Mouse (Mus musculus): Measurements from ENCODE around the gene Trim25. TPM values are rescaled to one million over a fixed set of nuclear protein-coding genes. Genes with fewer than 3 reads are reported as not detected.
"Not testable (repeated sequence)": the region's sequence is repeated elsewhere in the genome, so short reads cannot be mapped to it uniquely, and the experiment has no call there.

Gene Trim25
- total RNA-seq, 4 experiments from 2014 or later, result 3.3 to 7.3 (median 4.7) TPM

DNA sequence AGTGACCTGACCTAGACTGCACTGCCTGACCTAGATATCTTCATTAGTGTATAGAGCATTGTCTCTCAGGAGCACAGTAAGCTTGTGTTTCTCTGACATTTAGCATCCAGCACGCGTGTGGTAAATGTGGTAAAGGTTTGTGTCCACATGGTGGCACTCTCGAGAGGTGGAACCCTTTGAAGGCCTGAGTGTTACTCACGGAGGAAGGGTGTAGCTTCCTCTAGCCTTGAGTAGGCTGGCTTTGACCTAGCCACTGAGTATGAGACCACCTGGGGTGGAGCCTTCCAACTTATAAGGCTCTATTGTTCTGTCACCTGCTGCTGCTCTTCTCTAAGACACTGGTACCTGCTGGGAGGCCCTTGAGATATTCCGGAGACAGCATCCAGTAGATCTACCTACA lies 5.6 kb upstream of the Trim25 start:
- peak in 1 of 2 experiments; percentile 30 for DNase-seq (ENCODE audit: low spot score in 2 of 2)

DNA sequence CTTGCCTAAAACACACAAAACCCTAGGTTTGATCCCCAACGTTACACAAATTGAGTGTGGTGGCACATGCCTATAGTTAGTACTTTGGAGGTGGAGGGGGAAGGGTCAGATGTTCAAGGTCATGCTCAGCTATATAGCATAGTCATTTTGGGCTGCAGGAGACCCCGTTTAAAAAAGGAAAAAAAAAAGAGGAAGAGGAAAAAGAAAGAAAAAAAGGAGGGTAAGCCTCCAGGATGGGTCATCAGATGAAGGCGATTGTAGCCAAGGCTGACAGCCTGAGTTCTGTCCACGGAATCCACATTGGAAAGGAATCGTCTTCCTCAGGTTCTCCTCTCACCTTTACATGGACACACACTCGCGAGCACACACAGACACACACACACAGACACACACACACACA lies 4.7 kb upstream of the Trim25 start:
- no peak for DNase-seq (ENCODE audit: low spot score in 2 of 2)

DNA sequence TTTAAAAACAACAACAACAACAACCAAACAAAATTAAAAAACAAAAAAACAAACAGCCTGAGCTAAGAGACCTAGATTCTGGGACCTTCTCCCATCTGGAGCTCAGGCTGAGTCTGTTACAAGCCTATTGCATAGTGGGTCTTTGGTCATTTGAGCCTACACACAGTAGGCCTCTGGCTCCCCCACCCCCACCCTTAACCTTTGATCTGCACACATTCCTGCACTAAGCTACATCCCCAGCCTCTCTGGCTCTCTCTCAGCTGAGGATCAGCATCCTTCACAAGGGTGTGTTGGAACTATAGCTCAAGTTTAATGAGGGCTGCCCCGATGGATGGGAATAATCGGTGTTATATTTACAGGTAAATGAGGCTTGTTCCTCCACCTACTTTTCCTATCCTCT lies 3.6 kb upstream of the Trim25 start:
- DNase-seq (ENCODE audit: low spot score in 2 of 2), result no peak

DNA sequence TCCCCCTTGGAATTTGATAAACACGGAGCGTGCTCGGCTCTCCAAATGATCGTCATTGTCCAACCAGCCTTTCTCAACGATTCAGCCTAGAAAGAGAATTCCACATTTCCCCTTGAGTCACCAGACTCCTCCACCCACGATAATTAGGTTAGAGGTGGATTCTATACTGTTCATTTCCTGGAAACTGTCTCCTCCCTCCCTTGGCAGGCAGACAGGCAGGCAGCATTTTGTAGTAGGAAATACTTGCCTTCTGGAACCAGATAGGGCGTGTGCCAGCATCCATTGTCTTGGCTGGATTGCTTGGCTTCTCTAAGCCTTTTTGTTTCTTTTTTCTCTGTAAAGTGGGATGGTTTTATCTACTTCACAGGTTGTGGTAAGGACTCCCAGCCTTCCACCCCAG lies 2.7 kb upstream of the Trim25 start:
- DNase-seq (ENCODE audit: low spot score in 2 of 2), result no peak

DNA sequence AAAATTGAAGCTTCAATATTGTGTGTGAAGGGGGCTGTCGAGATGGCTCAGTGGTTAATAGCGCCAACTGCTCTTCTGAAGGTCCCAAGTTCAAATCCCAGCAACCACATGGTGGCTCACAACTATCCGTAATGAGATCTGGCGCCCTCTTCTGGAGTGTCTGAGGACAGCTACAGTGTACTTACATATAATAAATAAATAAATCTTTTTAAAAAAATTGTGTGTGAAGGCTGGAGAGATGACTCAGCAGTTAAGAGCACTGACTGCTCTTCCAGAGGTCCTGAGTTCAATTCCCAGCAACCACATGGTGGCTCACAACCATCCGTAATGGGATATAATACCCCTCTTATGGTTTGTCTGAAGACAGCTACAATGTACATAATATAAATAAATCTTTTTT lies 1.8 kb upstream of the Trim25 start:
- not testable (repeated sequence) for DNase-seq (ENCODE audit: low spot score in 2 of 2)

DNA sequence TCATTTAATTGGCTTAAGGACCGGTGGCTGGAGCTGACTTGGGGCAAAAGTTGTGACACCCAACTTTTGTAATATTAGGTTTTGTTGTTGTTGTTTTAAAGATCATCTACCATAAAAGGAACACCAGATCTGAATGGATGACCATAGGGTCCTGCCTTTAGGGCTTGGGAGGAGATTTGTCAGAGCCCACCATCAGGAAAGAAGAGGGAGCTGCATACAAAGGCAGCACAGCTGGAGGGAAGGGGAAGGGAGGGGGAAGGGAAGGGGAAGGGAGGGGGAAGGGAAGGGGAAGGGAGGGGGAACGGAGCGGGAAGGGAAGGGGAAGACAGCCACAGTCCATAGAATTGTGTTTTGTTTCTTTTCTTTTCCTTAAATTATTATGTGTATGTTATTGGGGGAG lies 770 bp upstream of the Trim25 start:
- DNase-seq (ENCODE audit: low spot score in 2 of 2), result no peak

DNA sequence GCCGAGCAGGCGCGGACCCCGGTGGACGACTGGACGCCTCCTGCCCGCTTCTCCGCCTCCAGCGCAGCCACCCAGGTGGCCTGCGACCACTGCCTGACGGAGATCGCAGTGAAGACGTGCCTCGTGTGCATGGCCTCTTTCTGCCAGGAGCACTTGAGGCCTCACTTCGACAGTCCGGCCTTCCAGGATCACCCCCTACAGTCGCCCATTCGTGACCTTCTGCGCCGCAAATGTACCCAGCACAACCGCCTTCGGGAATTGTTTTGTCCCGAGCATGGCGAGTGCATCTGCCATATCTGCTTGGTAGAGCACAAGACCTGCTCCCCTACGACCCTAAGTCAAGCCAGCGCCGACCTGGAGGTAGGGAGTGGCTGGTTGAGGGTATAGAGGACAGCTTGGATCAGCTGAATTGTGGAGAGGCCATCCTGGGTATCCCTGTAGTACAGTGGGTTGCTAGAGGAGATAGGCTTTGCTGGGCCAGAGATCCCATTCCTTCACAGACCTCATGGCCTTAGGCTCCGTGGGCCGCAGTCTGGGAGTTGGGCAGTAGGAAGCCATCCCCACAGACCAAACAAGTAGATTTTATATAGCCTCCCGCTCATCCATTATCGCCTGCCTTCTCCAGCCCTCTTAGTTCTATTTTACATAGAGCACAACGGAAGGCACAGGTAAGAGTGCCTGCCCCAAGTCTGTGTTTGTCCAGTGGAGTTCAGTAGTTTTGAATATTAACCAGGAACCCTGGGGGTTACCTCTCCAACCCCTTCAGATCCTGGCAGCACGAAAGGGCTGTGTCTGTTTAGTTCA lies 749 bp downstream of the Trim25 start:
- no peak for DNase-seq (ENCODE audit: low spot score in 2 of 2)

DNA sequence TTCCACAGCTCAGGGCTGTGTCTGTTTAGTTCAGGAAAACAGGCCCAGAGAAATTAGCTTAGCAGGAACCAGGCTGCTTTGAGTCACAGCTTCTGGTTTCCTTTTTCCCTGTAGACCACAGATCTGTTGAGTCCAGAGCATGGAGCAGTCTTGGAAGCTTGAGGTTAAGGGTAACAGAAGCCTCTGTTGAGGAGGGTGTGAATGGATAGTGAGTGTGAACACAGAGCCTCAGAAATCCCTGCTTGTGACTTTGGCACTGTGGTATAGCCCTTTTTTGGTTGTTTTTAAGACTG lies 1.3 kb downstream of the Trim25 start:
- DNase-seq (ENCODE audit: low spot score in 2 of 2), result no peak

DNA sequence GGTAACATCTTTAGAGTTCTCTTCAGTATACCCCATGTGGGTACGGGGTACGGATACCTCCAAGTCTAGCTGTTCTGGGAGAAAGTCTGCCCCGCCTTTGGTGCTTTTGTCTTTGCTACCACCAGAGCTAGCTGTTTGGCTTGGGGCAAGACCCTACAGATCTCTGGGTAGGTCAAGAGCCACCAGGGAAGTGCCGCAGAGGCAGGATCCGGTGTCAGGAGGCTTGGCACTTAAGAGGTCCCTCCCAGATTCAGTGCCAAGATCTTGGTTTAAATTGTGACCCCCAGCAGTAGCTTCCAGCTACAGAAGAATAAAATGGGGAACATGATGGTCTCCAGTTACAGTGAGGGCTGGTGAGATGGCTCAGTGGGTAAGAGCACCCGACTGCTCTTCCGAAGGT lies 2.4 kb downstream of the Trim25 start:
- no peak for DNase-seq (ENCODE audit: low spot score in 2 of 2)

DNA sequence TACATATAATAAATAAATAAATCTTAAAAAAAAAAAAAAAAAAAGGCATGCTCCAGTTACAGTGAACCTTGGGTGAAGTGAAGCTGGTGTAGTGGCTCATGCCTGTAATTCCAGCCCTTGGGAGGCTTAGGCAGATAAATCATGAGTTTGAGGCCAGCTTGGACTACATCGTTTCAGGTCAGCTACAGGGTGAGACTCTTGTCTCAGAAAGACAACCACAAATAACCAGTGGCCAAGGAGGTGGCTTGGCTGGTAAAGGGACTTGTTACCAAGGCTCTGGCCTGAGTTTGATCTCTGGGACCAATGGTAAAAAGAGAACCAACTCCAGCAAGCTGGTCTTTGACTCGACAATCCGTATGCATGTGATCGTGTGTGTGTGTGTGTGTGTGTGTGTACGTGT lies 2.9 kb downstream of the Trim25 start:
- no peak for DNase-seq (ENCODE audit: low spot score in 2 of 2)

DNA sequence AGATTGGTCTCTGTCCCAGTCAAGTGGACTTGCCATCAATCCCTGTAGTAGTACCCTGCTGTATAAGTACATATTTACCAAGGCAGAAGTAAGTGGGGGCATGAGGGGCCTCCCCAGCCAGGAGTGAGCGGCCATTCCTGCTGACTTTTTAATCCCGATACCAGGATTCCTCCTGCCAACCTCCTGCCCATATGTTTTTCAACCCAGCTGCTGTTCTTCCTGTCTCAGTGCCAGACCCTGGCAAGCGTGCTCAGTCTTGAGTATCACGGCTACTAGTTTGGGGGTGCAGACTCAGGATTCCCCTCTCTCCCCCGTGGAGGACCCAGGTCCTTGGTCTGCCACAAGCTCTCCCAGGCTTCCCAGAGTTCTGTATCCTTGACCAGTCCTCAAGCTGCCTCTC lies 3.4 kb downstream of the Trim25 start:
- DNase-seq (ENCODE audit: low spot score in 2 of 2), result no peak

DNA sequence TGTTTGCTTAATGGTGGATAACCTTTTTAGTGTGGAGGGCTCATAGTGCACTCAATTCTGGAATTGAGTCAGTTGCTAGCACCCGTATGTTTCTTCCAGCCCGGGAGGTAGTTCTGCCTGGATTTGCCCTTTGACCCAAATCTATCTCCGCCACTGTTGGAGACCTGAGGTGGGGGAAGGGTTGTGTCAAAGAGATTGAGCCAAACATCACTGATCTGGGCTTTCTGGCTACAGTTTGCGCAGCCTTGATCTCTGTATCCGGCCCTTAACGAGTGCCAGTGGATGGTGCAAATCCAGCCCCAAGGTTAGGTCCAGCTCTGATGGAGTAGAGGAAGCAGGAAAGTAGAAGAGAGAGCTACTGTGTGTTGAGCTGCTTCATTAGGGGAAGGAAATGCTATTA lies 3.9 kb downstream of the Trim25 start:
- no peak for DNase-seq (ENCODE audit: low spot score in 2 of 2)

DNA sequence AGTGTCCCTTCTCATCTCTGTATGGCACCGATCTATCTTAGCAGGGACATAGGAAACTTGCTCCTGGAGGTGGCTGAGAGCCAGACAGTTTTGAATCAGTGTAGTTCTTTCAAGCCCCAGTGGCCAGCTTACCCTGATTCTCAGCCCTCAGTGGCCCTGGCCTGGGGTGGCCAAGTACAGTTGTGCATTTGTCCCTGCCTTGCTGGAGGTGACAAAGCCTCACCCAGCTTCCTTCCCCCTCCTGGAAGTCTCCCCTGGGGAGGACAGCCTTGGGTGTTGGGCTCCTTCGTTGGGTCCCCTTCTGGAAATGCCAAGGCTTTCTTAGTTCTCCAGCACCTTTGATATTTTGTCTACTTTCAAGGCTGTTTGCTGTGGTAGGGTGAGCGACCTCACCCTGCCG lies 4.5 kb downstream of the Trim25 start:
- no peak for DNase-seq (ENCODE audit: low spot score in 2 of 2)

DNA sequence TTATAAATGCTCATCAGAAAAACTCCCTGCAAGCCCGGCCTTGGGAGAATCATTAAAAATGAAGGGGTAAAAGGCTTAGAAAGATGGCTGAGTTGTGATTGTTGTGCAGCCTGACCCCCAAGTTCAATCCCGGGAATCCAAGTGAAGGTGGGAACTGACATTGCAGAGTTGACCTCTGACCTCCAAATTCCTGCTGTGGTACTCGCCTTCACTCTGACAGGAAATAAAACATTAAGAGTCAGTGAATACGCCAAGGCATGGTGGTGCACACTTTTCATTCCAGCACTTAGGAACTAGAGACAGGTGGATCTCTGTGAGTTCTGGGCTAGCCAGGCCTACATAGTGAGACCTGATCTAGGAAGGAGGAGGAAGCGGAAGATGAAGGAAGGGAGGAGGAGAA lies 6.3 kb downstream of the Trim25 start:
- DNase-seq (ENCODE audit: low spot score in 2 of 2), result no peak

DNA sequence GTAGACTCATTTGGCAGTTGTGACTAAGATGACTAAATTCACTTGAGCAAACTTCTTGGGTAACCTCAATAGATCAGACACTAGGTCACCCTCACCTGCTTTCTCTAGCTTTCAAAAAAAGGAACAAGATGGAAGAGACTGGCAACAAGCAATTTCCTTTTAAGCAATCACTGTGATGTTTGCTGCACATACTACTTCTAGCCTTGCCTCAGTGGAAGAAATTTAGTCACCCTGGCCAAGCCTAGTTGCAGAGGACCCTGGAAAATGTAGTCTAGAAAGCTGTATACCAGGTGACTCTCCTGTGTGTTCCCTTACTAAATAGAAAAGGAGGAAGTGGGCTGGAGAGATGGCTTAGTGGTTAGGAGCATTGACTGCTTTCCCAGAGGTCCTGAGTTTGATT lies 7.2 kb downstream of the Trim25 start:
- DNase-seq (ENCODE audit: low spot score in 2 of 2), result no peak

DNA sequence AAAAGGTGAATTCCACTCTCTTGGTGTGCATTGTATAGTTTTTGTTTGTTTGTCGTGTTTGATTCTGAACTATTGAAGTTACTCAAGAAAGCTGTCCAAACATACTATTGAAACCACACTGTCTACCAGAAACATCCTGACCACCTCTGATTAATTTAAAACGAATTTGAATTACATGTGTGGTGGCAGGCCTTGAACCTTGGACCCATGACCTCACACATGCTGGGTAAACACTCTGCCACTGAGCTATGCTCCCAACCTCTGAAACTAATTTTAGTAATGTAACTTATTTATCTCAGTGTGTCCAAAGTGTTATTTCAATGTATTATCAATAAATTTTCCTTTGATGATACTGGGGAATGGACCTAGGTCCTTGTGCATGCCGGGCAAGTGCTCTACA lies 8.4 kb downstream of the Trim25 start:
- no peak for DNase-seq (ENCODE audit: low spot score in 2 of 2)

DNA sequence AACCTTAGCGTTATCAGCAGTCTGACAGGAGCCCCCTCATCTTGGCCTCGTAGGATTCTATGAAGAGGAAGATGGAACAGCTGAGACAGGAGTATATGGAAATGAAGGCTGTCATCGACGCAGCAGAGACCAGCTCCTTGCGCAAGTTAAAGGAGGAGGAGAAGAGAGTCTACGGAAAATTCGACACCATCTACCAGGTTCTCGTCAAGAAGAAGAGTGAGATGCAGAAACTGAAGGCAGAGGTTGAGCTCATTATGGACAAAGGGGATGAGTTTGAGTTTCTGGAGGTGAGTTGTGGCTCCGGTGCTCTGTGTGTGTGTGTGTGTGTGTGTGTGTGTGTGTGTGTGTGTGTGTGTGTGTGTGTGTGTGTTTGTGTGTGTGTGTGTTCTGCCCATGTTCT lies 9.9 kb downstream of the Trim25 start:
- DNase-seq (ENCODE audit: low spot score in 2 of 2), result no peak

DNA sequence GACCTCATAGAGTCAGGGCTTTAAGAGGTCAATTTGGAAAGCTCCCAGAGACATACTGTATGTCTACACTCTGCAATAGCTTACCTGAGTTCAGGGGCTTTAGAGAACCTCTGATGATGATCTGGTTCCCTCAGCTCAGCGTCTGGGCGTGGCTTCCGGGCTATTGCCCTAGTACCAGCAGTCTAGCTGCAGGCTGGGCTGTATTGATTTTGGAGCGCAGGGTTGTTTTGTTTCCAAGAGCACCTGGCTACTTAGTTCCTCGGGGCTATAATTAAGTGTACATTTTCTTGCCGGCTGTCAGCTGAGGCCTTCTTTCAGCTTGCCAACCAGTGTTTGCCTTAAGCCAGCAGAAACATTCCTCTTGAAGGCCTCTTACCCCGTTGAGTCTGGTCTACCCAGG lies 10.3 kb downstream of the Trim25 start:
- DNase-seq (ENCODE audit: low spot score in 2 of 2), result no peak

DNA sequence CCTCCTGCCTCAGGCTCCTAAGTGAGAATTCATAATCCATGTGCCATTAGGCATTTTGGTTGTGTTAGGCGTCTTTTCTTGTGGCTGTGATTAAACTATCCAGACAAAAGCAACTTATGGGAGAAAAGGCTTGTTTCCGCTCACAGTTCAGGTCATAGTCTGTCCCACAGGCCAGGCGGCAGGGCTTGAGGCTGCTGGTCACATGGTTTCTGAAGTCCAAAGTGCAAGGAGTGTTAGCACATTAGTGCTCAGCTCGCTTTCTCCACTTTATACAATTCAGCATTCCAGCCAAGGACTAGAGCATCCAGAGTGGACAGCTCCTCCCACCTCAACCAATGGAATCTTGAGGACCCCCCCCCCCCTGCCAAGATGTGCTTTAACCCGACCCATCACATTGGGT lies 13.1 kb downstream of the Trim25 start:
- DNase-seq (ENCODE audit: low spot score in 2 of 2), result no peak

DNA sequence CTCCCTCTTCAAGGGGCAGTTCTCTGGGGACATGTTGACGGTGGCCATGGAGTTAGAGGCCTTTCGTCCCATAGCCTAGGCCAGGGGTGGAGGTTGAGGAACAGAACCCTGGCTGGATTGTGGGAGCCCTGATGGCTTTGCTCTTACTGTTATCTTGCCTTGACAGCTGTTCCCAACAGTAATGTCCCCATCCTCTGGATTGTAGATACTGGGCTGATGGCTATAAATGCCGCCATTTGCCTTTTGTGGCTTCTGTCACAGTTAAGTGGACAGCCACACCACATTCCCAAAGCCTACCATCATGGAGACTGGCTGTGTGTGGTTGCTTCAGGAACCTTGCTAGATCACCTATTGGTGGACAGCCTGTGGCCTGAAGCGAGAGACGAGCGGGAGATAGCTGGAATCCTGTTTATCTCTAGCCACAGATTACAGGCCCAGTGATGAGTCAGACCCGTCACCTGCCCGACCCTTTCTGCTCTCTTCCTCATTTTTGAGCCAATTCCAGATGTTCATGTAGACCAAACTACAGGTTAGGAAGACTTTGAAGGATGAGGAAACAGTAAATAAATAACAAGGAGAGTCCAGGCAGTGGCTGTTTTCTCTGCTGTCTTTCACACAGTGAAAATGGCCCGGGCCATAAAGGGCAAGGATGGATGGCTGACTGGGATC lies 18.5 kb downstream of the Trim25 start:
- DNase-seq (ENCODE audit: low spot score in 2 of 2), result no peak

DNA sequence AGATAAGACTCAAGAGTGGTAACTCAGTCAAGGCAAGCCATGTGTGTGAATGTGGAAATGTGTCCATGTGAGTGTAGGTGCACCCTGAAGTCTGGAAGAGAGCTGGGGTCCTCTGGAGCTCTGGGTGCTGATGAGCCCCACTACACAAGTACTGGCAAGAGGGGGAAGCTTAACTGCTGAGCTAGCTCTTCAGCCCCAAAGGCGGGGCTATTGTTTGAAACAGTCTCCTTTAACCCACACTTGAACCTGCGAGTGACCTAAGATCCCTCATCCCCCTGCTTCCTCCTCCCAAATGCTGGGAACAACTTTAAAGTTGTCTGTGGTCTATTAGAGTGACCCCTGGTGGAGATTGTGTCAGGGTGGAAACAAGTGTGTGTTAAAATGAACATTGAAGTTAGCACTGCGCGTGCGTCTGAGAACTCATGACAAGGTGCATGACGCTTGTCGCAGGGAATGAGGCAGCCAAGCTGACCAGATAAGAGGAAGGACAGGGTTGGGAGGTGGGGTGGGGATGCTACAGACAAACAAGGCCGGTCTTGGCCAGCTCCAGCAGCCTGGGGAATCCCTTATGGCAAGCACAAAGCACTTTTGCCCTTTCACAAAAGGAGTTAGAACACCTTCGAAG lies 21.6 kb downstream of the Trim25 start:
- DNase-seq (ENCODE audit: low spot score in 2 of 2), result no peak

DNA sequence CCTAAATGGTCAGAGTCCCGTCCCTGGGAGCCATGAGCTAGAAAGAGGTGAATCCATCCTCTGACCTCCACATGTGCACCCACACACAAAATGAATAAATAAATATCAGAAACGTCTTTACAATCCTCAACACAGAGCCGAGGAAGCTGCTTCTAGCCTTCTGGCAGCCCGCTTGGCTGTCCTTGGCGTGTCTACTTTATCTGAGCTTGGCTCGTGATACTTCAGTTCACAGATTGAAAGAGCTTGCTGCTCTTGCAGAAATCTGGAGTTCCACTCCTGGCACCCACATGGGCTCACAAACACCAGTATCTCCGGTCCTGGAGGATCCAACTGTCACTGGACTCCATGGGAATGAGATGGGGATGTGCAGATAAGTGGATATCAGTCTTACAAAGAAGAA lies 22.5 kb downstream of the Trim25 start:
- no peak for DNase-seq (ENCODE audit: low spot score in 2 of 2)

DNA sequence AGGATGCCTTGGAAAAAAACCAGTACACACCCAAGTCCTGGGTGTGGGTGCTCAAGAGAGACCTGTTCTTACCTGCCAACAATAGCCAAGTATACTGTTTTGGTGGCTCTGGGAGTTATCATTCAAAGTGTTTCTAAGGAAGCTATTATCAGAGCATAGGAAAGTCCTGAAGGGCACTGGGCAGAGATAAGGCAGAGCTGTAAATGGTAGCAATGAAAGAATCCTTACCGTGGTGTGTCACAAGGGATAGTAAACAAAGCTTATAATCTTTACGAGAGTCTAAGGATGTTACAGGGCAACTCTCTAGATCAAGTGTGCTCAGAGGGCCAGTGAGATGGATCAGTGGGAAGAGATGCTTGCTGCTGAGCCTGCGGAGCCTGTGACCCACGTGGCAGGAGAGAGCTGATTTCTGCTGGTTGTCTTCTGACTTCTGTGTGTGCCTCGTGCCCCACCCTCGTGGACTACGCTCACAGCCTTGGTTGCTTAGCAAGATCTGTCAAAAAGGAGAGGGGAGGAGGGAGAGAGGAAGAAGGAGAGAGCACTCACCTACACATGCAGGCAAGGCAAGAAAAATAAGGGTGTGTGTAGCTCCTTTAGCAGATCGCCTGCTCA lies 23.1 kb downstream of the Trim25 start:
- no peak for DNase-seq (ENCODE audit: low spot score in 2 of 2)

Measured in layer of hippocampus, adult 8-10 months (tissue).